Mouse (Mus musculus) cortical plate, adult 2 months (tissue): ENCODE measurements at regions not wholly inside any gene's neighbourhood (a gene's known extent, or its start where the extent isn't known, plus 50 kb on each side); places are given as distances from the start of the nearest gene placed in this dataset.

Experiments
- CTCF ChIP-seq: fragments of 200-500 bp; IDR thresholded peaks from 2 replicates; pipeline ENCODE4 v1.5.1; 2011; ENCODE audit warnings: mild to moderate bottlenecking, control low read depth, low read length; ENCODE audit not compliant: insufficient read depth; ENCODE audit errors: extremely low read depth
- POLR2A ChIP-seq: fragments of 200-500 bp; IDR thresholded peaks from 2 replicates; pipeline ENCODE4 v1.6.1; 2011; ENCODE audit warnings: mild to moderate bottlenecking, low read length, control low read depth; ENCODE audit not compliant: insufficient read depth; ENCODE audit errors: extremely low read depth

DNA sequence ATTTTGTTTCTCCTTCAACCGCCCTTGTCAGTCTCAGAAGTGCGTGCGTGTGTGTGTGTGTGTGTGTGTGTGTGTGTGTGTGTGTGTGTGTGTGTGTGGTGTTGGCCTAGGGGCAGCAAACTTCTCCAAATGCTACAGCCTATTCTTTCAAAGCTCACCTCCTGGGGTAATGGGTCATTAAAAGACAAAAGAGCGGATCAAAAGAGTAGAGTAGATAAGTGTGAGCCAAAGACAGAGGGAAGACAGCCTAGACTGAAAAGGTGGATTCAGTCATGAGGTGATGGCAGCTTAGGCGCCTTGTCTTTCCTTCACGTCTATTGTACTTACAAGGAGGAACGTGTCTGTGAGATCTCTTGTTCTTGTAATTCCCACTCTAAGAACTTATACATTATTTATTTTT is 199.6 kb upstream of the Sash1 start:
- TF ChIP-seq CTCF (no peak), POLR2A (no peak)
